Mouse (Mus musculus) limb, embryonic 15.5 days (tissue): ENCODE results near the gene Zfp106. TPM values are rescaled to one million over a fixed set of nuclear protein-coding genes. Genes with fewer than 3 reads are reported as not detected.

Source experiments
- ATAC-seq: fragments of 200-750 bp; cut with Nextera tagmentation; 2 replicates; pipeline ENCODE4 v1.8.0; 2017; ENCODE audit warnings: low read depth, moderate TSS enrichment; ENCODE audit not compliant: insufficient number of reproducible peaks, low FRiP score, low TSS enrichment
- H3K27ac ChIP-seq: fragments of 300-500 bp; sonication (generic); 2 replicates; pipeline ENCODE4 v1.5.1; 2015; ENCODE audit warnings: moderate library complexity, mild to moderate bottlenecking, inconsistent platforms
- H3K27me3 ChIP-seq: fragments of 300-500 bp; sonication (generic); 2 replicates; pipeline ENCODE4 v1.6.1; 2015; ENCODE audit warnings: inconsistent platforms
- H3K36me3 ChIP-seq: fragments of 300-500 bp; sonication (generic); 2 replicates; pipeline ENCODE4 v1.6.1; 2015; ENCODE audit warnings: inconsistent platforms
- H3K4me1 ChIP-seq: fragments of 300-500 bp; sonication (generic); 2 replicates; pipeline ENCODE4 v1.6.1; 2015; ENCODE audit warnings: inconsistent platforms
- H3K4me2 ChIP-seq: fragments of 300-500 bp; sonication (generic); 2 replicates; pipeline ENCODE4 v1.6.1; 2015; ENCODE audit warnings: mild to moderate bottlenecking, inconsistent platforms
- H3K4me3 ChIP-seq: fragments of 300-500 bp; sonication (generic); 2 replicates; pipeline ENCODE4 v1.5.1; 2015; ENCODE audit warnings: mild to moderate bottlenecking, inconsistent platforms
- H3K9ac ChIP-seq: fragments of 300-500 bp; sonication (generic); 2 replicates; pipeline ENCODE4 v1.6.1; 2015; ENCODE audit warnings: inconsistent platforms
- H3K9me3 ChIP-seq: fragments of 300-500 bp; sonication (generic); 2 replicates; pipeline ENCODE4 v1.6.1; 2016; ENCODE audit warnings: inconsistent platforms
- WGBS: fragments of 180-500 bp; shearing (Covaris S2); methylation state at CpG from one replicate; pipeline ENCODE4 v1.1.7; 2015; 5-methylcytosine and 5-hydroxymethylcytosine counted together
- polyA plus RNA-seq: library from polyadenylated mRNA; unstranded; fragments of >200 nt; fragmentation: Nextera tagmentation; extraction: Ambion mirVana; gene quantifications from 2 replicates; pipeline ENCODE4 v1.2.1, GENCODE M21; 2015

Zfp106 gene
- polyA plus RNA-seq, result 47.7 and 49.1 TPM in 2 replicates

DNA sequence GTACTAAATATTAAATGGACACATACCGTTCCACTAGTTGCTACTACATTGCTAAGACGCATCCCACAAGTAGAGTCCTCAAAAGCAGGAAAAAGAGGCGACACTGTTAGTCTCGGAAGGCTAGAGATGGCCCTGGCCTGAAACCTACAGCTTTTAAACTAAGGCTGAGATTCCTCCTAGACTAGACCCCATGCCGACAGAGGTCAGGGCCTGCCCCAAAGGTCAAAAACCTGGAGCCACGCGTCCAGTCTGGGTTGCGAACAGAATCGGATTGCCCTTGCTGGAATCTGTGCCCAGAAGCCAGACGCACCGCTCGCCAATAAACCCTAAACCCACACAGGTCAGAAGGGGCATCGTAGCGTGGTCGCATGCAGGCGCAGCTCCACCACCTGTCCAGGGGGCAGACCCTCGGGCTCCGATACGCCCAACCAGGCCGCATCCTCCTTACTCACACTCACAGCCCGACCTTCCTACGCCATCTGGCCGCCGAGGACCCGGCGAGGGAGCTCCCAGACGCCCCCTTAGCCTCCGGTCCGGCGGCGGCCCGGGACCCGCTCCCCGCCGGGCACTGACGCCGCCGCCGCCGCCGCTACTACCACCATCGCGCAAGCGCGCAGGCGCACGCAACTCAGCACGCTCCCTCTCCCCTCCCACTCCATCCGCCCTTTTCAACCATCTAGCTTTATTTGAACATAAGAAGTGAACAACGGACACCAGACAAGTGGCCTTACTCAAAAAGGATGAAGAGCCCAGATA, at the start of gene Zfp106:
Gene Zfp106 (minus strand): TSS at position 609 of the 756 bp plus-strand sequence.
- peak; percentile 86 for ATAC-seq
- Histone ChIP-seq H3K27ac (peak within 1 kb of the TSS; percentile 79), H3K9ac (peak within 1 kb of the TSS; percentile 92), H3K9me3 (no peaks in the 10 kb centered on the region), H3K4me3 (peak within 1 kb of the TSS; percentile 96), H3K4me2 (peak within 1 kb of the TSS; percentile 57), H3K4me1 (peaks cover 7% of the 10 kb centered on the region), H3K36me3 (no peaks in the 10 kb centered on the region), H3K27me3 (no peaks in the 10 kb centered on the region)
- WGBS, result under 1% methylated on average over 50 of the region's 50 CpGs

DNA sequence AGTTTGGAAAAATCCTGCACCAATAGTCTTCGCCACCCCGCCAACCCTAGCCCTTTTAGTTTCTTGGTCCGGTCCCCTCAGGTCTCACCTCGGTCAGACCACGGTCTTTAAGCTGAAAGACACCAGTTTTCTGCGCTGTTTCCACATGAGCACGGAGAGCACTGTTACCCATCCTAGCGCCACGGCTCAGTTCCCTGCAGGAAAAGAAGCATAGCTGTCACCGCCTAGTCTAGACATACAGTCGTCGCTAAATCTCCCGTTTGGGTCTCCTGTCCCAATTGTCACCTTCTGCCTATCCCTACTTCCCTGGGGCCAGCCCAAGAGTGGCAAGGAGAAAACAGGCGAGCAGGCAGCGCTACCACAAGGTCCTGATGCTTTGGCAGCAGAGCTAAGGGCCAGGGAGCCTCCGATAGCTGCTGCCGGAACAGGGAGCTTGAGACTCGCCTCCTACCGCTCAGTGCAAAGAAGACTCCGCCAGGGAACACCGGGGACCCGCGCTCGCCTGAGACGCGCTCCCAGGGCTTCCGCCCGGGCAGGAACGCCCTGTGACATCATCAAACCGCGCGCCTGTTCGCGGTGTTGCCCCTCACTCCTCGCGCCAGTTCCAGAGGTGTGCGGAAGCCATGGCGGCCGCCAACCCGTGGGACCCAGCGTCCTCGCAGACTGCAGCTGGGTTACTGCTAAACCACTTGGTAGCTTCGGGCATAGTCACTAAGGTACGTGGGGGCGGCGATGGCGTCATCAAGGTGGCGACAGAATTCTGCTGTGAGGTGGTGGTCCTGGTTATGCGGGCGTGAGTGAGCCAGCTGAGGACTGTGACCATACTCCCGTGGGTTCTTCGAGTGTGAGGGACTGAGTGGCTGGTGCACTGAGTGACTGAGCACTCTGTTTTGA, 45.4 kb upstream of the Zfp106 start, which contains the start of the genes Haus2 and Lrrc57:
Gene Haus2 (plus strand): TSS at position 554 of the 894 bp plus-strand sequence.
Gene Lrrc57 (minus strand): TSS at position 691 of the 894 bp plus-strand sequence.
- Histone ChIP-seq H3K4me2 (peak within 1 kb of the TSS; percentile 64), H3K27me3 (no peaks in the 10 kb centered on the region), H3K4me3 (peak within 1 kb of the TSS; percentile 92), H3K4me1 (peaks cover 15% of the 10 kb centered on the region), H3K9ac (peak within 1 kb of the TSS; percentile 83), H3K9me3 (no peaks in the 10 kb centered on the region), H3K36me3 (peaks cover 12% of the 10 kb centered on the region), H3K27ac (peak within 1 kb of the TSS; percentile 95)
- under 1% methylated on average over 52 of the region's 52 CpGs for WGBS
- peak; percentile 92 for ATAC-seq

DNA sequence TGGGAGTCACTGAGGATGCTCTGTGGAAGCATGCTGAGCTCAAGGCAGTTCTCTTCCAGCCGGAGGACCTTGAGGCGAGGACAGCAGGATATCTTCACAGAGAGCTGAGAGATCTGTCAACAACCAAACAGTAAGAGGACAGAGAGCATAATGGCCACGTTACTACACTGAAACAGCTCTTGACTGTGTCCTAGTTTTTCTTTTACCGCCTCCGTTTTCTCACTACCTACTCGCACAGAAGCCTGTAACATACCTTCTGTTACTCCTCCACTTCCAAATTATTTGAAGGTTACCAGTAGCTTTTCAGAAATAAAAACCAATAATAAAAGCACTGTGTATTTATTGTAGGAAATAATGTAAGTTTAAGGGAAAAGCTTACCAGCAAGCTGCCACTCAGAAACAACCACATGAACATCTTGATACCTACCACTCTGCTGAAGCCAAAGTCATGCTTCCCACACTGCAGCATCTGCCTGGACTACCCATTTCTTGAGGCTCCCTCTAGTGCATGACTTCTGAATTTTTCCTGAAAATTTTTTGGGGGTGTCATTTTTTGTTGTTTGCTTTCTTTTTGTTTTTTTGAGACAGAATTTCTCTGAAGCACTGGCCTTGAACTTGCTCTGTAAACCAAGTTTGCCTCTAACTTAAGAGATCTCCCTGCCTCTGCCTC, 42.5 kb upstream of the Zfp106 start:
- H3K9me3 ChIP-seq, result no peaks in the 10 kb centered on the region
- no peak overlapping the region for H3K27ac ChIP-seq
- ATAC-seq, result no peak
- no peak overlapping the region for H3K4me2 ChIP-seq
- peaks cover 17% of the 10 kb centered on the region for H3K36me3 ChIP-seq
- no peak overlapping the region for H3K9ac ChIP-seq
- H3K27me3 ChIP-seq, result no peaks in the 10 kb centered on the region
- peaks cover 15% of the 10 kb centered on the region for H3K4me1 ChIP-seq
- 89% methylated on average over 6 of the region's 6 CpGs for WGBS
- no peak overlapping the region for H3K4me3 ChIP-seq

DNA sequence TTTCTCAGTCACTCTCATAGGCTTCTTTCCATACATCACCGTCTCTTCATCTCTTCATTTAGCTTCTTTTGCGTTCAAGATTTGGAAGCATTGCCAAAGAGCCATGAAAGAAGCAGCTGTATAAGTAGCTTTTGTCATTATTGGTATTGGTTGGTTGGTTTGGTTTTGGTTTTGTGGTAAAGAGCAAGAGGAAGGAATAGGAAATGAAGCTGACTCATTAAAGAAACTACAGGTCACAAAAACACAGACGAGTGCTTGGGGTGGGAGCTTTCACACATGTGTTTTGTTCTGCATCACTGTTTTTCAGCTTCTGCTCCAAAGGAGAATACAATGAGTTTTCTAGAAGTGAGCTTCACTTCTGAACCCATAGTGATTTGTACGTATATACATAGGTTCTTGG, 35.9 kb upstream of the Zfp106 start:
- Histone ChIP-seq H3K9ac (no peak overlapping the region), H3K4me2 (no peak overlapping the region), H3K27me3 (no peaks in the 10 kb centered on the region), H3K9me3 (no peaks in the 10 kb centered on the region), H3K36me3 (peaks cover 67% of the 10 kb centered on the region), H3K4me1 (no peaks in the 10 kb centered on the region), H3K4me3 (no peak overlapping the region), H3K27ac (no peak overlapping the region)
- 89% methylated on average over 4 of the region's 4 CpGs for WGBS
- no peak for ATAC-seq

GRCm38 (mm10) chr2:120597734-120598133, 34.1 kb upstream of the Zfp106 start:
- no peak for ATAC-seq
- Histone ChIP-seq H3K4me2 (no peak overlapping the region), H3K9ac (no peak overlapping the region), H3K9me3 (no peaks in the 10 kb centered on the region), H3K36me3 (peaks cover 64% of the 10 kb centered on the region), H3K4me1 (no peaks in the 10 kb centered on the region), H3K4me3 (no peak overlapping the region), H3K27ac (no peak overlapping the region), H3K27me3 (no peaks in the 10 kb centered on the region)
- WGBS, result 83% methylated on average over 2 of the region's 2 CpGs

DNA sequence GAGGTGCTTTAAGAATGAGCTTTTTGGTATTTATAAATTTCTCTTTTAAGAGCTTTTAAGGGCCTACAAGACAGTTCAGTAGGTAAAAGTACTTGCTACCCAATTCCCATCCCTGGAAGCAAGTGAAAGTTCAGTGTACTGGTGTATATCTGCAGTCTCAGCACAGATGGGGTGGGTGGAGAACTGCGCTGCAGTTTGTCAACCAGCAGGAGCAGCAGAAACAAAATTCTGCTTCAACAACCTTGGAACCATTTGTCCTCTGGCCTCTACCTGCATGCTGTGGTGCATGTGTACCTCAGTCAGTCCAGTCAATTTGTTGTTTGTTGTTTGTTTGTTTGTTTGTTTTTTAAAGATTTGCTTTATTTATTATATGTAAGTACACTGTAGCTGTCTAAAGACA, 28.6 kb upstream of the Zfp106 start:
- Histone ChIP-seq H3K36me3 (peaks cover 48% of the 10 kb centered on the region), H3K9me3 (no peaks in the 10 kb centered on the region), H3K4me3 (no peak overlapping the region), H3K27me3 (no peaks in the 10 kb centered on the region), H3K9ac (no peak overlapping the region), H3K4me2 (no peak overlapping the region), H3K27ac (no peak overlapping the region), H3K4me1 (no peaks in the 10 kb centered on the region)
- no peak for ATAC-seq
- WGBS, result 82% methylated on average over 1 of the region's 1 CpGs

DNA sequence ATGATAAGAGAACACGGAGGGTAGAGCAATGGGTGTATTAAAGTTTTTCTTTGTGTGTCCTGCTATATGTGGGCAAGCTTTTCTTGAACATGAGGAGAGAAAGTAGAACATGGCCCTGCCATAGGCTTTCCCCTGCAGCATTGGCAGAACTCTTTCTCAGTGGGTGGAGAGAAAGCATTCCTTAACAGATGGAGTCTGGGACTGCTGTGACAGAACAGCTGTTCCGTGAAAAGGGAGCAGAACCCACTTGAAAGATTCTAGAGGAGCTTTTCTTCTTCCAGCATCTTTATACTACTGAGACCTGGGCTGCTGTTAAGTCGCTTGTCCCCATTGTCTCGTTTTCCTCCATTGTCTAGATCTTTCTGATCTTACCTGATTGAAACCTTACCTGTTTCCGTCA, 26.1 kb upstream of the Zfp106 start:
- Histone ChIP-seq H3K36me3 (peaks cover 48% of the 10 kb centered on the region), H3K27ac (no peak overlapping the region), H3K27me3 (no peaks in the 10 kb centered on the region), H3K9ac (no peak overlapping the region), H3K4me3 (no peak overlapping the region), H3K9me3 (no peaks in the 10 kb centered on the region), H3K4me2 (no peak overlapping the region), H3K4me1 (no peaks in the 10 kb centered on the region)
- no peak for ATAC-seq
- 86% methylated on average over 5 of the region's 5 CpGs for WGBS

- H3K4me1 ChIP-seq, result peaks cover 10% of the 10 kb centered on the region; the same call in 1 of the 2 replicates
- no peak overlapping the region for H3K4me2 ChIP-seq
- no peak overlapping the region for H3K4me3 ChIP-seq
- H3K9me3 ChIP-seq, result no peaks in the 10 kb centered on the region
- no peak overlapping the region for H3K27ac ChIP-seq
- no peak overlapping the region for H3K9ac ChIP-seq
- H3K36me3 ChIP-seq, result peaks cover 2% of the 10 kb centered on the region; the same call in 1 of the 2 replicates
- no peak for ATAC-seq
- H3K27me3 ChIP-seq, result no peaks in the 10 kb centered on the region
- 67% methylated on average over 5 of the region's 5 CpGs for WGBS
Observed at GRCm38 (mm10) chr2:120578286-120578685, 14.6 kb upstream of the Zfp106 start.

DNA sequence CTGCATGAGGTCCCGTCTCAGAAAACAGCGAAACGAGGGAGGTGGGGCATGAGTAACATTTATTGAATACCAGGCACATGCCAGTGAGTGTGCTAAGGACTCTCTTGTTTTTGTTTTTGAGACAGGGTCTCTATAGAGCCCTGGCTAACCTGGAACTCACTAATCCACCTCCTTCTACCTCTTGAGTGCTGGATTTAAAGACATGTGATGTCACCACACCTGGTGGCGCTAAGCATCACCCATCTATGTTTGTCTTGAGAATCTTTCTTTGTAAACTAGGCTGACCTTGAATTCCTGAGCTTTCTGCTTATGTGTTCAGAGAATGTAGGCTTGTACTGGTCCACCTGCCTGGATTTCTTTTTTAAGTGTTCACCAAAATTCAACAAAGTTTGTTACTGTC, 14.2 kb upstream of the Zfp106 start:
- 69% methylated on average over 4 of the region's 4 CpGs for WGBS
- no peaks in the 10 kb centered on the region for H3K27me3 ChIP-seq
- no peak for ATAC-seq

DNA sequence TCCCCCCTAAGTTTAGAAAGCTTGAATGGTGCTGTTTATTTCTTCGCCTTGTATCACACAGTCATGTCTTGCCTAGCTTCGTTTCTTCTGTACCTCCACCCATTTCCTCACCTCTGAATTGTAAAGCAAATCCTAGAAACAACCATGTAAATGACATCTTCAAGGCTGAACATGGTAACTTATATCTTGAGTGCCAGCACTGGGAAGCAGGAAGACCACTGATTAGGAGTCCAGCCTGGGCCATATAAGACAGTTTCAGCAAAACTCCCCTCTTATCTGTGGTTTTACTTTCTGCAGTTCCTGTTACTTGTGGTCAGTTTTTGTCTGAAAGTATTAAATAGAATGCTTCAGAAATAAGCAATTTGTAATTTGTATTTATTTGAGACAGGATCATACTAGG, 12.3 kb upstream of the Zfp106 start:
- no peak overlapping the region for H3K27ac ChIP-seq
- H3K4me2 ChIP-seq, result no peak overlapping the region
- H3K9ac ChIP-seq, result no peak overlapping the region
- H3K27me3 ChIP-seq, result no peaks in the 10 kb centered on the region
- H3K4me3 ChIP-seq, result no peak overlapping the region
- no peak for ATAC-seq
- 84% methylated on average over 2 of the region's 2 CpGs for WGBS
- H3K4me1 ChIP-seq, result peaks cover 10% of the 10 kb centered on the region; the same call in 1 of the 2 replicates
- H3K36me3 ChIP-seq, result peaks cover 5% of the 10 kb centered on the region
- no peaks in the 10 kb centered on the region for H3K9me3 ChIP-seq

More for the DNA sequence above, 14.2 kb upstream of the Zfp106 start:
- Histone ChIP-seq H3K36me3 (peaks cover 2% of the 10 kb centered on the region; the same call in 1 of the 2 replicates), H3K27ac (no peak overlapping the region), H3K4me1 (peaks cover 10% of the 10 kb centered on the region; the same call in 1 of the 2 replicates), H3K4me2 (no peak overlapping the region), H3K9me3 (no peaks in the 10 kb centered on the region), H3K9ac (no peak overlapping the region), H3K4me3 (no peak overlapping the region)

DNA sequence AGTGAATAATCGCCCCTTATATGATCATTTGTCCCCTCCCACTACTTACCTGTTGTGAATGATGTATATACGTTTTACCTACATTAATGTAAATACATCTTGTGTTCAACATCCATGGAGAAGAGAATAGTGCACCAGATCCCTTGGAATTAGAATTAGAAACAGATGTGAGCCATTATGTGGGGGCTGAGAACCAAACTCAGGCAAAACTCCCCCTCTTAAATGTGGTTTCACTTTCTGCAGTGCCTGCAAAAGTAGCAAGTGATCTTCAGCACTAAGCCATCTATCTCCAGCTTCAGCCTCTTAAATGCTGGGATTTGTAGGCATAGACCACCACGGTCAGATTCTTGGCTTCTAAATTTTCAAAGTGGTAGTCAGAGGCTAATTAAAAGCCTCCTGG, 11.5 kb upstream of the Zfp106 start:
- 55% methylated on average over 3 of the region's 3 CpGs for WGBS
- no peak for ATAC-seq
- H3K27ac ChIP-seq, result peak overlapping the region; percentile 13; the same call in 1 of the 2 replicates

More for the DNA sequence above, 11.5 kb upstream of the Zfp106 start:
- Histone ChIP-seq H3K27me3 (no peaks in the 10 kb centered on the region), H3K4me2 (peak overlapping the region; percentile 3; the same call in 1 of the 2 replicates), H3K4me3 (no peak overlapping the region), H3K9me3 (no peaks in the 10 kb centered on the region), H3K9ac (no peak overlapping the region), H3K4me1 (peaks cover 10% of the 10 kb centered on the region; the same call in 1 of the 2 replicates), H3K36me3 (peaks cover 5% of the 10 kb centered on the region)
